Mouse (Mus musculus): ENCODE measurements around the gene Abcg4. TPM values are rescaled to one million over a fixed set of nuclear protein-coding genes. Genes with fewer than 3 reads are reported as not detected.
A peak's percentile ranks its signal among the peaks of the same experiment; 100 is the strongest.

Abcg4 gene
- polyA plus RNA-seq, 1 experiment from 2014 or later, result 21.8 TPM

- Histone ChIP-seq H3K27me3 (replicated peaks; ENCODE audit: control insufficient read depth, insufficient read depth, low read length) (no peaks in the 10 kb centered on the region), H3K27ac (ENCODE audit: low read length) (peak overlapping the region; percentile 20), H3K4me1 (replicated peaks; ENCODE audit: control insufficient read depth, insufficient read depth, low read length) (peaks cover 20% of the 10 kb centered on the region), H3K9me3 (ENCODE audit: control insufficient read depth, low read length) (peaks cover 3% of the 10 kb centered on the region; the same call in 1 of the 2 replicates), H3K36me3 (ENCODE audit: control insufficient read depth, insufficient read depth) (no peaks in the 10 kb centered on the region), H3K9ac (replicated peaks; ENCODE audit: low read depth, low read length) (peak overlapping the region; percentile 30), H3K4me2 (ENCODE audit: low read length) (no peak overlapping the region; the same call in 1 of the 2 replicates), H3K4me3 (replicated peaks; ENCODE audit: low read length) (no peak overlapping the region)
- ATAC-seq, result no peak
- 54% methylated on average over 8 of the region's 8 CpGs for WGBS
These were observed 21.8 kb downstream of the Abcg4 start for GRCm38 (mm10) chr9:44266478-44267226.

GRCm38 (mm10) chr9:44261388-44261787 is 27.0 kb downstream of the Abcg4 start:
- 88% methylated on average over 14 of the region's 14 CpGs for WGBS

GRCm38 (mm10) chr9:44259014-44259413 is 29.4 kb downstream of the Abcg4 start:
- Histone ChIP-seq H3K9ac (replicated peaks; ENCODE audit: low read depth, low read length) (no peak overlapping the region), H3K27ac (ENCODE audit: low read length) (no peak overlapping the region), H3K27me3 (replicated peaks; ENCODE audit: control insufficient read depth, insufficient read depth, low read length) (no peaks in the 10 kb centered on the region), H3K36me3 (ENCODE audit: control insufficient read depth, insufficient read depth) (no peaks in the 10 kb centered on the region), H3K9me3 (ENCODE audit: control insufficient read depth, low read length) (no peaks in the 10 kb centered on the region), H3K4me1 (replicated peaks; ENCODE audit: control insufficient read depth, insufficient read depth, low read length) (peaks cover 17% of the 10 kb centered on the region), H3K4me3 (replicated peaks; ENCODE audit: low read length) (no peak overlapping the region), H3K4me2 (ENCODE audit: low read length) (no peak overlapping the region)
- 84% methylated on average over 10 of the region's 10 CpGs for WGBS
- no peak for ATAC-seq

More at GRCm38 (mm10) chr9:44261388-44261787, 27.0 kb downstream of the Abcg4 start:
- no peaks in the 10 kb centered on the region for H3K27me3 ChIP-seq (replicated peaks; ENCODE audit: control insufficient read depth, insufficient read depth, low read length)
- ATAC-seq, result no peak
- no peak overlapping the region for H3K4me2 ChIP-seq (ENCODE audit: low read length)
- H3K27ac ChIP-seq (ENCODE audit: low read length), result no peak overlapping the region
- H3K9me3 ChIP-seq (ENCODE audit: control insufficient read depth, low read length), result no peaks in the 10 kb centered on the region
- no peak overlapping the region for H3K4me3 ChIP-seq (replicated peaks; ENCODE audit: low read length)
- H3K9ac ChIP-seq (replicated peaks; ENCODE audit: low read depth, low read length), result no peak overlapping the region
- H3K4me1 ChIP-seq (replicated peaks; ENCODE audit: control insufficient read depth, insufficient read depth, low read length), result peaks cover 2% of the 10 kb centered on the region; the same call in 1 of the 2 replicates
- no peaks in the 10 kb centered on the region for H3K36me3 ChIP-seq (ENCODE audit: control insufficient read depth, insufficient read depth)

GRCm38 (mm10) chr9:44256213-44256612 is 32.2 kb downstream of the Abcg4 start:
- no peak overlapping the region for H3K9ac ChIP-seq (replicated peaks; ENCODE audit: low read depth, low read length)
- peaks cover 26% of the 10 kb centered on the region for H3K4me1 ChIP-seq (replicated peaks; ENCODE audit: control insufficient read depth, insufficient read depth, low read length)
- no peaks in the 10 kb centered on the region for H3K36me3 ChIP-seq (ENCODE audit: control insufficient read depth, insufficient read depth)
- H3K4me2 ChIP-seq (ENCODE audit: low read length), result no peak overlapping the region
- no peak overlapping the region for H3K4me3 ChIP-seq (replicated peaks; ENCODE audit: low read length)
- H3K9me3 ChIP-seq (ENCODE audit: control insufficient read depth, low read length), result no peaks in the 10 kb centered on the region
- no peaks in the 10 kb centered on the region for H3K27me3 ChIP-seq (replicated peaks; ENCODE audit: control insufficient read depth, insufficient read depth, low read length)
- no peak for ATAC-seq
- 69% methylated on average over 8 of the region's 8 CpGs for WGBS
- H3K27ac ChIP-seq (ENCODE audit: low read length), result no peak overlapping the region

GRCm38 (mm10) chr9:44255136-44255521 is 33.3 kb downstream of the Abcg4 start:
- ATAC-seq, result peak; percentile 49; the same call in 1 of the 2 replicates
- Histone ChIP-seq H3K27ac (ENCODE audit: low read length) (peak overlapping the region; percentile 75), H3K9me3 (ENCODE audit: control insufficient read depth, low read length) (no peaks in the 10 kb centered on the region), H3K27me3 (replicated peaks; ENCODE audit: control insufficient read depth, insufficient read depth, low read length) (no peaks in the 10 kb centered on the region), H3K4me1 (replicated peaks; ENCODE audit: control insufficient read depth, insufficient read depth, low read length) (peaks cover 28% of the 10 kb centered on the region), H3K4me2 (ENCODE audit: low read length) (no peak overlapping the region), H3K9ac (replicated peaks; ENCODE audit: low read depth, low read length) (0 out of 2 replicates have a peak overlapping the region, but pooled peaks have one; percentile 15), H3K36me3 (ENCODE audit: control insufficient read depth, insufficient read depth) (no peaks in the 10 kb centered on the region), H3K4me3 (replicated peaks; ENCODE audit: low read length) (no peak overlapping the region)
- WGBS, result 20% methylated on average over 6 of the region's 6 CpGs

- peaks cover 32% of the 10 kb centered on the region for H3K4me1 ChIP-seq (replicated peaks; ENCODE audit: control insufficient read depth, insufficient read depth, low read length)
- no peak overlapping the region for H3K9ac ChIP-seq (replicated peaks; ENCODE audit: low read depth, low read length)
- WGBS, result 1% methylated on average over 5 of the region's 5 CpGs
- H3K27ac ChIP-seq (ENCODE audit: low read length), result peak overlapping the region; percentile 75
- H3K27me3 ChIP-seq (replicated peaks; ENCODE audit: control insufficient read depth, insufficient read depth, low read length), result no peaks in the 10 kb centered on the region
- no peak overlapping the region for H3K4me2 ChIP-seq (ENCODE audit: low read length)
- H3K36me3 ChIP-seq (ENCODE audit: control insufficient read depth, insufficient read depth), result no peaks in the 10 kb centered on the region
- peak; percentile 84 for ATAC-seq
- H3K9me3 ChIP-seq (ENCODE audit: control insufficient read depth, low read length), result no peaks in the 10 kb centered on the region
- H3K4me3 ChIP-seq (replicated peaks; ENCODE audit: low read length), result no peak overlapping the region
These were observed 33.8 kb downstream of the Abcg4 start for GRCm38 (mm10) chr9:44254508-44255135.

- no peaks in the 10 kb centered on the region for H3K36me3 ChIP-seq (ENCODE audit: control insufficient read depth, insufficient read depth)
- no peak for ATAC-seq
- 56% methylated on average over 6 of the region's 6 CpGs for WGBS
- H3K4me3 ChIP-seq (replicated peaks; ENCODE audit: low read length), result no peak overlapping the region
- no peaks in the 10 kb centered on the region for H3K9me3 ChIP-seq (ENCODE audit: control insufficient read depth, low read length)
- H3K9ac ChIP-seq (replicated peaks; ENCODE audit: low read depth, low read length), result no peak overlapping the region
- peak overlapping the region; percentile 33; the same call in 1 of the 2 replicates for H3K27ac ChIP-seq (ENCODE audit: low read length)
- H3K4me2 ChIP-seq (ENCODE audit: low read length), result no peak overlapping the region
- peaks cover 33% of the 10 kb centered on the region for H3K4me1 ChIP-seq (replicated peaks; ENCODE audit: control insufficient read depth, insufficient read depth, low read length)
- H3K27me3 ChIP-seq (replicated peaks; ENCODE audit: control insufficient read depth, insufficient read depth, low read length), result no peaks in the 10 kb centered on the region
These were observed 35.0 kb downstream of the Abcg4 start for GRCm38 (mm10) chr9:44253441-44253840.

GRCm38 (mm10) chr9:44251314-44251713 is 37.1 kb downstream of the Abcg4 start, which contains the start of gene Pdzd3:
Gene Pdzd3 (minus strand): TSS chr9:44251471.
- Histone ChIP-seq H3K27ac (ENCODE audit: low read length) (no peak within 1 kb of the TSS), H3K27me3 (replicated peaks; ENCODE audit: control insufficient read depth, insufficient read depth, low read length) (no peaks in the 10 kb centered on the region), H3K4me2 (ENCODE audit: low read length) (no peak within 1 kb of the TSS), H3K36me3 (ENCODE audit: control insufficient read depth, insufficient read depth) (no peaks in the 10 kb centered on the region), H3K9me3 (ENCODE audit: control insufficient read depth, low read length) (no peaks in the 10 kb centered on the region), H3K4me3 (replicated peaks; ENCODE audit: low read length) (no peak within 1 kb of the TSS), H3K4me1 (replicated peaks; ENCODE audit: control insufficient read depth, insufficient read depth, low read length) (peaks cover 33% of the 10 kb centered on the region), H3K9ac (replicated peaks; ENCODE audit: low read depth, low read length) (no peak within 1 kb of the TSS)
- ATAC-seq, result no peak
- WGBS, result 90% methylated on average over 10 of the region's 10 CpGs

- ATAC-seq, result peak; percentile 23; the same call in 1 of the 2 replicates
- no peak overlapping the region for H3K27ac ChIP-seq (ENCODE audit: low read length)
- H3K9ac ChIP-seq (replicated peaks; ENCODE audit: low read depth, low read length), result no peak overlapping the region
- H3K4me3 ChIP-seq (replicated peaks; ENCODE audit: low read length), result no peak overlapping the region
- peaks cover 31% of the 10 kb centered on the region for H3K4me1 ChIP-seq (replicated peaks; ENCODE audit: control insufficient read depth, insufficient read depth, low read length)
- no peak overlapping the region for H3K4me2 ChIP-seq (ENCODE audit: low read length)
- WGBS, result 36% methylated on average over 4 of the region's 4 CpGs
- no peaks in the 10 kb centered on the region for H3K36me3 ChIP-seq (ENCODE audit: control insufficient read depth, insufficient read depth)
- H3K9me3 ChIP-seq (ENCODE audit: control insufficient read depth, low read length), result no peaks in the 10 kb centered on the region
- no peaks in the 10 kb centered on the region for H3K27me3 ChIP-seq (replicated peaks; ENCODE audit: control insufficient read depth, insufficient read depth, low read length)
These were observed 38.0 kb downstream of the Abcg4 start for GRCm38 (mm10) chr9:44250445-44250844.
